Mouse (Mus musculus) G1E (cell line): ENCODE results near the gene Prrxl1.

Experiments used
- CTCF ChIP-seq: IDR thresholded peaks from 2 replicates; pipeline ENCODE4 v1.5.1; 2012; ENCODE audit warnings: low read depth, low read length, inconsistent platforms, mixed read lengths
- GATA1 ChIP-seq: IDR thresholded peaks from 2 replicates; pipeline ENCODE4 v1.6.1; 2012; ENCODE audit warnings: borderline replicate concordance, low read length, inconsistent platforms, mixed read lengths
- GATA2 ChIP-seq: IDR thresholded peaks from 2 replicates; pipeline ENCODE4 v1.6.1; 2012; ENCODE audit warnings: low read depth, low read length, inconsistent platforms, borderline replicate concordance
- POLR2AphosphoS5 ChIP-seq: IDR thresholded peaks from 2 replicates; pipeline ENCODE4 v1.6.1; 2012; ENCODE audit warnings: low read depth, low read length, inconsistent platforms; ENCODE audit not compliant: insufficient replicate concordance
- TAL1 ChIP-seq: conservative IDR thresholded peaks from 2 replicates; pipeline ENCODE4 v1.6.1; 2012; ENCODE audit warnings: low read depth, low read length, inconsistent platforms, mixed read lengths

DNA sequence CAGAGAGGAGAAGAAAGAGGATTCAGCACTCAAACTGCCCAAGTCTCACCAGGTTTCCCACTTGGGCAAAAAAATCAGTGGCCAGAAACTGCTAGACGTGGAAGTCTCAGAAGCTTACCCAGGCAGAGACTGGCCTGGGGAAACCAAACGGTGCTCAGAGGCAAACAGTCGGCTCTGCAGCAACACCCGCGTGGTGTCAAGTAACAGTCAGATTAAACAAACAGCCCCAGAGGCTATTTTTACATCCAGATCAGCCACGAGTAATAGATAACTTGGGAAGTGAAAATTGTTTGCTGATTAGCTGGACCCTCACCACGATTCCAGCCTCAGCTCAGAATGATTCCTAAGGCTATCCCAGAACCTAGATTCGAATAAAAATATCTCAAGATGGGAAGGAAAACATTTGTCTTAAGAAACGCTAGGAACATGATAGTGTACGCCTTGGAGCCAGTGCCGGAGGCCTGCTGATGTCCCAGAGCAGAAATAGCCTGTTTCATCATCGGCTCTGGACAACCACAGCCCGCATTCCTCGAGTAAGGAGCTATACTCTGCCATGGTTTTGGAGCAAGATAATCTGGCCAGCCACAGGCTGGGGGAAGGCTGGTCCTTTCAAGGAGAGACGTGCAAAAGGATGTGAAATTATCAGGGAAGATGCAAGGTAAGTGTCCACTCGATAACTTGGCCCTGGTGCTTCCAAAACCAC is 86.1 kb downstream of the Prrxl1 start, which contains the start of gene 3425401B19Rik:
- no peak for TF ChIP-seq CTCF
- TF ChIP-seq TAL1, result no peak
- TF ChIP-seq GATA1, result no peak
- no peak for TF ChIP-seq POLR2AphosphoS5
- TF ChIP-seq GATA2, result no peak
